Mouse (Mus musculus) cortical plate, adult 2 months (tissue): ENCODE results near the gene Utp6.

Experiments
- CTCF ChIP-seq: fragments of 200-500 bp; IDR thresholded peaks from 2 replicates; pipeline ENCODE4 v1.5.1; 2011; ENCODE audit warnings: mild to moderate bottlenecking, control low read depth, low read length; ENCODE audit not compliant: insufficient read depth; ENCODE audit errors: extremely low read depth
- POLR2A ChIP-seq: fragments of 200-500 bp; IDR thresholded peaks from 2 replicates; pipeline ENCODE4 v1.6.1; 2011; ENCODE audit warnings: mild to moderate bottlenecking, low read length, control low read depth; ENCODE audit not compliant: insufficient read depth; ENCODE audit errors: extremely low read depth

DNA sequence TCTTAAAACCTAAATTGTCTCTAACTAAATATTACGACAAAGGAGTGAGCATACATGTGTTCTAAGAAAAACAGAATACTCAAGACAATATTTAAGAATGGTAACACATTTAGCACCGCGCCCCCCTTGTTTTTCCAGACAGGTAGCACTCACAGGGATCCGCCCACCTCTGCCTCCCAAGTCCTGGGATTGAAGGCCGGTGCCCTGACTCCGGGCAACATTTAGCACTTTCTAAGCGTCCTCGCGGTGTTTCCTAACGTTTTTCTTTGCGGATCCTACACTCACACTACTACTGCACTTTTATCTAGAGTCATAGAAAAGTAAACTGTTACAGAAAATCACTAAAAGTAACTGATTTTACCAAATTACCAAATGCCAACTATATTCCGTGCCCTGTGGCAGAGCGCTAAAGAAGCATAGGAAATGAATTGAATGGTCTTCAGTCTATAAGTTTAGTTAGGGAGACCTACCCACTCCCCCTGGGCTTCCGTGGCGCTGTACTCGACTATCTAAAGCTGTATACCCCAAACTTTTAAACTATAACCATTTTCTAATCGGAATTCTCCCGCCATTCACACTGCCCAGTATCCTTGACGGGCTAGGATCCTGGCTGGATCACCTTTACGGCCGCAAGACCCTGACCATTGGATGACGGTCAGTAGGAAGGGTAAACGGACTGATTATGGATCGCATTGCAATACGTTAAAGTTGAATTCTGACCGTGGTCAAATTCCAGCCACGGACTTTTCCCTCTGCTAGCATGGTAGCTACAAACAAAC, 655 bp downstream of the Utp6 start:
- no peak for TF ChIP-seq POLR2A
- no peak for TF ChIP-seq CTCF
